Mouse (Mus musculus): ENCODE measurements around the gene Lrrc28. TPM values are rescaled to one million over a fixed set of nuclear protein-coding genes. Genes with fewer than 3 reads are reported as not detected.

The Lrrc28 gene
- polyA plus RNA-seq, 1 experiment, result 1.7 TPM

DNA sequence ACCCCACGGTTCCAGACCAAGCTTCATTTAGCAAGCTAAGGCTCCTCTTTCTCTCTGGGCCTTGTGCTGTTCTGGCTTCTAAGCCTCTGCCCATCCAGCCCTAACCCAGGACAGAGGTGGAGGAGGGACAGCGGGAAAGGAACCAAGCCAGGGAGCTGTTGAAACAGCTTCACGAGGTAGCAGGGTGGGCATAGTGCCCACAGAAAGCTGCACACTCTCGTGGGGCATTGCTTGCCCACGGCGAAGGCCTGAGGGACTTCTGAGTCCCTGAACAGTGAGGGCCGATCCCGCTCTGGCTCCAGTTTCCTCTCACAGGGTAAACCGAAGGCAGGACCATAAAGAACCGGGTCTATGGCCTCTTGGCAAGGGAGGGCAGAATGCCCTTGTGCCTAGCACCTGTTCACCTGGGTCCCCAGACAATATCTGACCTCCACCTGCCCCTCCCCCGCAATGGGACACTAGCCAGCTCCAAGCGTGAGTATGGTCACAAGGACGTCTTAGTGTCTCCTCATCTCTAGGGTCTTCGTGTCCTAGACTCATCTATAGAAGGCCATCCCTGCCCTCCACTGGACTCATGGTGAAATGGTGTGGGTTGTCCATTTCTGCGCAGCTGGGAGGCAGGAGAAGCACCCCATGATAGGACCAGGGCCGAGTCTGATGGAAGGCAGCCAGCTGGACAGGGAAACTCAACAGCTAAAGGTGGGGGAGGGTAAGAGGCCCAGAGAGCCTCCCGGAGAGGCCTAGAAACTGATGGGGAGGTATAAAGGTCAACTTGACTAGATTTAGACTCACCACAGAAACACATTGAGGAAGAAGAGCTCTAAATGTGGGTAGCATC lies 165.3 kb downstream of the Lrrc28 start:
- Histone ChIP-seq H3K4me1 (ENCODE audit: control insufficient read depth) (no peaks in the 10 kb centered on the region), H3K27me3 (ENCODE audit: control insufficient read depth) (no peaks in the 10 kb centered on the region), H3K4me3 (replicated peaks) (no peak overlapping the region), H3K36me3 (ENCODE audit: control insufficient read depth) (no peaks in the 10 kb centered on the region), H3K9me3 (ENCODE audit: control insufficient read depth, low read length) (no peaks in the 10 kb centered on the region)
- TF ChIP-seq TAL1 (IDR thresholded peaks at IDR 0.05; ENCODE audit: low read length) (no peak), GATA1 (IDR thresholded peaks at IDR 0.05; ENCODE audit: low read length) (no peak)

DNA sequence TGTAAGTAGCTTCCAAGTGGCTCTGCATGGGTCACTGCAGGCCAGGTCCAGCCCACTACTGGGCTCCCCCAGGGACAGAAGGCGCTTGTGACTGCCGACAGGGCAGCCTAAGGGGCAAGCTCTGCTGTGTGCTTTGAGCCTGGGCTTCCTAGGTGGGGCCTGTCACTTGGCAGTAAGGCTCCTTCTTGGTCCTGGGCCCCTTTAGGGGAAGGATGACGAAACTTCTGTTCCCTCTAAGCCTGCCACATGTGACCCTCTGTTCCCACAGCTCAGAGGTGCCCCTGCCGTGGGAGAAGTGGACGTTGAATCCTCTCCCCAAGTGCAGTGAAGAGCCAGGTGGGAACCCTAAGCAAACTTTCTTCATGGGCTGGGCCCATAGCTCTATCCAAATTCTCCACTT lies 165.9 kb downstream of the Lrrc28 start:
- Histone ChIP-seq H3K36me3 (ENCODE audit: control insufficient read depth) (no peaks in the 10 kb centered on the region), H3K4me3 (replicated peaks) (no peak overlapping the region), H3K4me1 (ENCODE audit: control insufficient read depth) (no peaks in the 10 kb centered on the region), H3K27me3 (ENCODE audit: control insufficient read depth) (no peaks in the 10 kb centered on the region), H3K9me3 (ENCODE audit: control insufficient read depth, low read length) (no peaks in the 10 kb centered on the region)
- TF ChIP-seq TAL1 (IDR thresholded peaks at IDR 0.05; ENCODE audit: low read length) (no peak), GATA1 (IDR thresholded peaks at IDR 0.05; ENCODE audit: low read length) (no peak)

DNA sequence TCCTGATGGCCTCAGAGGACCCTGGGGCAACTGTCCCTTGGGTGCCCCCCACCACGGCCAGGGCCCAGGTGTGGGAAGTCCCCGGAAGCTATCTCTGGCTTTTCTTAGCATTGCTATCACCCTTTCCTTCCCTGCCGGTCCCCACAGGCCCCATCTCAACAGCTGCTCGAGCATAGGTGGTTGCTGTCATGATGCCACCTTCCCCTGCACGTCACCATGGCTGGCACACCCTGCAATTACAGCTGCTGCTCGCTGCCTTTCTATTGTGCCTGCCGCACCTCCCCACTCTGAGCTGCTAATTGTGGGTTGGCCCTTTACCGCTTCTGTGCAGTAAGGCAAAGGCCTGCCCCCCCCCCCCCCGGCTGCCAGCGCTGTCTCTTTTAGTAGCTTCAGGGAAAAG lies 167.1 kb downstream of the Lrrc28 start:
- no peaks in the 10 kb centered on the region for H3K36me3 ChIP-seq (ENCODE audit: control insufficient read depth)
- TF ChIP-seq TAL1 (IDR thresholded peaks at IDR 0.05; ENCODE audit: low read length), result no peak
- no peak for TF ChIP-seq GATA1 (IDR thresholded peaks at IDR 0.05; ENCODE audit: low read length)
- H3K4me3 ChIP-seq (replicated peaks), result no peak overlapping the region
- no peaks in the 10 kb centered on the region for H3K4me1 ChIP-seq (ENCODE audit: control insufficient read depth)
- H3K27me3 ChIP-seq (ENCODE audit: control insufficient read depth), result no peaks in the 10 kb centered on the region
- H3K9me3 ChIP-seq (ENCODE audit: control insufficient read depth, low read length), result no peaks in the 10 kb centered on the region

DNA sequence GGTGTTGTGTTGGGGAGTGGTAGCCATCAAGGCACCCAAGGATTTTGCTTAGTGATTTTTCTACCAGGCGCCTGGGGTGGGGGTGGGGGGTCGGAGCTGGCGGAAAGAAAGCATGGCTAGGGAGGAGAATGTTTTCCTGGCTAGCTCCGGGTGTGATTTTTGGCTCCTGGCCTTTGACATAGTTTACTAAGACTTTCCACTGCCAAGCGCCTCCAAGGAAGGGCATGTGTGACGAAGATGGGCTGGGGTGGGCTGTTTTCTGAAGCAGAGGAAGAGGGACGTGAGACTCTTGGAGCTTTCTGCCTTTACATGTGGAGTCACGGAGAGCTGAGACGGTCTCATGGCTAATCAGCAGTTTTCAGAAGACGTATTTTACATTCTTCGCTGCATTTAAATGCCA lies 173.8 kb downstream of the Lrrc28 start:
- TF ChIP-seq TAL1 (IDR thresholded peaks at IDR 0.05; ENCODE audit: low read length) (no peak), GATA1 (IDR thresholded peaks at IDR 0.05; ENCODE audit: low read length) (no peak)
- Histone ChIP-seq H3K4me1 (ENCODE audit: control insufficient read depth) (no peaks in the 10 kb centered on the region), H3K36me3 (ENCODE audit: control insufficient read depth) (no peaks in the 10 kb centered on the region), H3K4me3 (replicated peaks) (no peak overlapping the region), H3K9me3 (ENCODE audit: control insufficient read depth, low read length) (no peaks in the 10 kb centered on the region), H3K27me3 (ENCODE audit: control insufficient read depth) (no peaks in the 10 kb centered on the region)

DNA sequence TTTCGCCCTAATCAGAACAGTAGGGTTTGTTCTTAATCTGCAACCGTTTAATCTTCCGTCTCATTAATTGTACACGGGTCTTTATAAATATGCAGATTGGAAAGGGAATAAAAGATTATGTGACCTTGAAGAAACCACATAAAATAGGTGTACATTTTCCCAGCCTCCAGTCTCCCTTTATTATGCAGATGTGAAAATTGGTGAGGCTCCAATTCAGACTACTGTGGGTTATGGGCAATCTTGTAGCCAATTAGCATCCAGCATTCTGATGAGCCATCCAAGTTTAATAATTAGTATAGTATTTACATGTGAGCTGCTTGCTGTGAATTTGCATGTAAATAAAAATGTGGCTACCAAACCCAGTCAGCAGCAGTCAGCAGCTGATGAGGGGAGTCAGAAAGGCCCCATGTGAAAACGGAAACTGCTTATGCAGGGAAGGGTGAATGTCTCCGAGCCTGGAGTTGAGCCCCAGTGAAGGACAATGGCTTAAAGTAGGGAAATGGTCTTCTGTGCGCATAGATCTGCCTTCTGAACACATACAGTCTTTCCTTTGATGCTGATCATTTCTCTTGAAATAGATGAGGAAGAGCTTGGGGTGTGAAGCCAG lies 176.2 kb downstream of the Lrrc28 start:
- Histone ChIP-seq H3K27me3 (ENCODE audit: control insufficient read depth) (no peaks in the 10 kb centered on the region), H3K36me3 (ENCODE audit: control insufficient read depth) (no peaks in the 10 kb centered on the region), H3K4me1 (ENCODE audit: control insufficient read depth) (no peaks in the 10 kb centered on the region), H3K9me3 (ENCODE audit: control insufficient read depth, low read length) (no peaks in the 10 kb centered on the region), H3K4me3 (replicated peaks) (no peak overlapping the region)
- TF ChIP-seq GATA1 (IDR thresholded peaks at IDR 0.05; ENCODE audit: low read length) (no peak), TAL1 (IDR thresholded peaks at IDR 0.05; ENCODE audit: low read length) (no peak)

DNA sequence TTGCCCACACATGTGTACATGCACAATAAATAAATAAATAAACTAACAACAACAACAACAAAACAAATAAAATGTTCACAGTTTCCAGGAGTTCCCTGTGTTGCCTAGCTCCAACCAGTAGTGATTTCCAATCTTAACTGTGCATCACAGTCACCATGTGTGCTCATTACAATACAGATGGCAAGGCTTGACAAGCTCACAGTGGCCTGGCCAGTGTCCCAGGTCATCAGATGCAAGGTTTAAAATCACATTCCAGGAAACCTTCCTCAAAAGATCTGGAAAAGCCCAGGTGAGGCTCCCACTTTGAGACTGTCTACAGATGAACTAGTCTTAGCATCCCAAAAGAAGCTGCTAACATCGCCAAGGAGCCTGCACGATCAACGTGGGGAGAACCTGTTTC lies 176.9 kb downstream of the Lrrc28 start:
- TF ChIP-seq GATA1 (IDR thresholded peaks at IDR 0.05; ENCODE audit: low read length), result no peak
- TF ChIP-seq TAL1 (IDR thresholded peaks at IDR 0.05; ENCODE audit: low read length), result no peak
- H3K27me3 ChIP-seq (ENCODE audit: control insufficient read depth), result no peaks in the 10 kb centered on the region
- no peaks in the 10 kb centered on the region for H3K36me3 ChIP-seq (ENCODE audit: control insufficient read depth)

DNA sequence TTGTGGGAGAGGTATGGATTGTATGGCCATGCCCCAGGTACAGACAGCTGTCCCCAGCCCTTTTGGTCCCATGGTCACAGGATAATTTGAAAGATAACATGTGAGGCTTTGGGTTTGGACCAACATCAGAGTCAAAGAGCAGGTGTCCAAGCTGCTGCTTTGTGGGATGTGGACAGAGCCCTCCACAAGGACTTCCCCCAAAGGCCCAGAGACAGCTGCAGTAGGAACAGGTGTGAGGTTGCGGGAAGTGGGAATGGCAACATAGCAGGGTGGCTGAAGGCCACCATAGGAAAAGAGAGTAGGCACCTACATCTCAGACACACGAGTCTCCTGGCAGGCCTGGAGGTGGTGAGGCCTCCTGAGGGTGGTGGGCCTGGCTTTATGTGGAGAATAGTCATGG lies 178.7 kb downstream of the Lrrc28 start:
- Histone ChIP-seq H3K4me3 (replicated peaks) (no peak overlapping the region), H3K9me3 (ENCODE audit: control insufficient read depth, low read length) (no peaks in the 10 kb centered on the region), H3K36me3 (ENCODE audit: control insufficient read depth) (no peaks in the 10 kb centered on the region), H3K4me1 (ENCODE audit: control insufficient read depth) (no peaks in the 10 kb centered on the region), H3K27me3 (ENCODE audit: control insufficient read depth) (no peaks in the 10 kb centered on the region)
- TF ChIP-seq GATA1 (IDR thresholded peaks at IDR 0.05; ENCODE audit: low read length), result no peak

More for the DNA sequence above, 176.9 kb downstream of the Lrrc28 start:
- Histone ChIP-seq H3K4me3 (replicated peaks) (no peak overlapping the region), H3K4me1 (ENCODE audit: control insufficient read depth) (no peaks in the 10 kb centered on the region), H3K9me3 (ENCODE audit: control insufficient read depth, low read length) (no peaks in the 10 kb centered on the region)

DNA sequence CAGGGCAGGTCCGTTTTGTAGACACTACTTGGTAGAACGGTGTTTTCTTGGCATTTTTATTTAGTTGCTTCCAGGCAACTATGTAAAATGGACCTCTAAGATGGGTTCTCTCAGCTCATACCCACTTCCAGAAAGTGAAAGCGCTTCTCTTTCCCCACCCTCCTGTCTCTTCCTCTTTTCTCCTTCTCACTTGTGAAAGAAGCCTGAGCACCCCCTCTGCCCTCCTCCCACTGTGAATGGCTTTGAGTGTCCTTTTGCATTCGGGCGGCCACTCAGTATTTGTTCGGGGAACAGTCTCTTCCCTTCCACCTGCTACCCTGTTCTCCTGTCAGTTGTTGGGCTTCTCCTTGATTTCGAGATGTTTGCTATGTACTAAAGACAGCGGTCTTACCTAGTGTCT lies 180.4 kb downstream of the Lrrc28 start:
- no peaks in the 10 kb centered on the region for H3K36me3 ChIP-seq (ENCODE audit: control insufficient read depth)
- H3K27me3 ChIP-seq (ENCODE audit: control insufficient read depth), result no peaks in the 10 kb centered on the region
- no peak overlapping the region for H3K4me3 ChIP-seq (replicated peaks)
- no peaks in the 10 kb centered on the region for H3K9me3 ChIP-seq (ENCODE audit: control insufficient read depth, low read length)
- TF ChIP-seq TAL1 (IDR thresholded peaks at IDR 0.05; ENCODE audit: low read length) (no peak), GATA1 (IDR thresholded peaks at IDR 0.05; ENCODE audit: low read length) (no peak)
- H3K4me1 ChIP-seq (ENCODE audit: control insufficient read depth), result peaks cover 3% of the 10 kb centered on the region; the same call in 1 of the 2 replicates

DNA sequence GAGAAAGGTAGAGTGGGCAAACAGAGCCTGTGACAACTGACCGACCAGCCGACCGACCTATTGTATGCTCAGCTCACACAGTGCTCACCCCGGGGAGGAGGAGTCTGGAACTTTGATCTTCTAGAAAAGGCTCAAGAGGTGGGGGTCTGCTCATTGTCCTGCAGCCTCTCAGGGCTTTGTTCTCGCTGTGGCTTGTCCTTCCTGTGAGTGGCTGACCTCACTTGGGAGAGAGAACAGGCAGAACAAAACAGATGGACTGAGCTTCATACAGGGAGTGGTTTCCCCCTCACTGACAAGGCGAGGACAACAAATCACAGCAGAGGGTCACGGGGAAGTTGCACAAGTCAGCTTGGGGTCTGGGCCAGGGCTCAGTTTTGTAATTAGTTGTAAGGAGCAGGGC lies 181.5 kb downstream of the Lrrc28 start:
- Histone ChIP-seq H3K9me3 (ENCODE audit: control insufficient read depth, low read length) (no peaks in the 10 kb centered on the region), H3K4me3 (replicated peaks) (no peak overlapping the region), H3K4me1 (ENCODE audit: control insufficient read depth) (peaks cover 6% of the 10 kb centered on the region), H3K27me3 (ENCODE audit: control insufficient read depth) (no peaks in the 10 kb centered on the region), H3K36me3 (ENCODE audit: control insufficient read depth) (no peaks in the 10 kb centered on the region)
- TF ChIP-seq TAL1 (IDR thresholded peaks at IDR 0.05; ENCODE audit: low read length) (no peak), GATA1 (IDR thresholded peaks at IDR 0.05; ENCODE audit: low read length) (no peak)

Other genes starting within 250 kb of the Lrrc28 start
- 0.08 TPM in 1 of 2 replicates, not detected in the other for gene Ttc23, start 2.1 kb upstream of the Lrrc28 start, polyA plus RNA-seq (2012)
- gene Synm, start 114.5 kb upstream of the Lrrc28 start, polyA plus RNA-seq (2012), result 0.01 TPM in 1 of 2 replicates, not detected in the other

Measured in erythroblast, embryonic 14.5 days (primary cell).